Mouse (Mus musculus) small intestine, adult 2 months (tissue): Measurements from ENCODE around the gene Mapk8ip2.

Experiments used
- CTCF ChIP-seq: fragments of 200-500 bp; IDR thresholded peaks from 2 replicates; pipeline ENCODE4 v1.5.1; 2012; ENCODE audit warnings: low read depth, mild to moderate bottlenecking, control low read depth, inconsistent platforms, low read length, moderate library complexity, mixed read lengths; ENCODE audit not compliant: insufficient replicate concordance, insufficient read length; ENCODE audit errors: extremely low read depth
- POLR2A ChIP-seq: fragments of 200-500 bp; IDR thresholded peaks from 2 replicates; pipeline ENCODE4 v1.6.1; 2012; ENCODE audit warnings: low read depth, mild to moderate bottlenecking, control low read depth, inconsistent platforms, low read length, moderate library complexity

GRCm38 (mm10) chr15:89455642-89456041 is 1.9 kb downstream of the Mapk8ip2 start:
- TF ChIP-seq CTCF (no peak), POLR2A (no peak)
